Mouse (Mus musculus) heart, postnatal 0 days (tissue): ENCODE measurements around the gene Rgs7. TPM values are rescaled to one million over a fixed set of nuclear protein-coding genes. Genes with fewer than 3 reads are reported as not detected.

Experiments
- ATAC-seq: fragments of 200-750 bp; cut with Nextera tagmentation; 2 replicates; pipeline ENCODE4 v1.8.0; 2017; ENCODE audit warnings: low read depth, moderate number of reproducible peaks, moderate library complexity; ENCODE audit not compliant: insufficient read depth
- DNase-seq: peaks from one replicate; pipeline ENCODE4 v3.0.0-alpha.2; 2016; ENCODE audit warnings: low spot score
- H3K27ac ChIP-seq: fragments of 300-500 bp; sonication (generic); 2 replicates; pipeline ENCODE4 v1.5.1; 2014; ENCODE audit warnings: low read depth, mild to moderate bottlenecking
- H3K27me3 ChIP-seq: fragments of 300-500 bp; sonication (generic); 2 replicates; pipeline ENCODE4 v1.6.1; 2014; ENCODE audit warnings: low read length, mixed read lengths; ENCODE audit not compliant: control insufficient read depth, insufficient read depth
- H3K36me3 ChIP-seq: fragments of 300-500 bp; sonication (generic); replicated peaks from 2 replicates; pipeline ENCODE4 v1.6.1; 2014; ENCODE audit warnings: low read length, mixed read lengths; ENCODE audit not compliant: control insufficient read depth, insufficient read depth
- H3K4me1 ChIP-seq: fragments of 300-500 bp; sonication (generic); 2 replicates; pipeline ENCODE4 v1.6.1; 2014; ENCODE audit warnings: antibody characterized with exemption; ENCODE audit not compliant: control insufficient read depth, insufficient read depth
- H3K4me2 ChIP-seq: fragments of 300-500 bp; sonication (generic); 2 replicates; pipeline ENCODE4 v1.6.1; 2014; ENCODE audit warnings: low read depth, mild to moderate bottlenecking, low read length, moderate library complexity
- H3K4me3 ChIP-seq: fragments of 300-500 bp; sonication (generic); 2 replicates; pipeline ENCODE4 v1.5.1; 2014; ENCODE audit warnings: low read depth, low read length
- H3K9ac ChIP-seq: fragments of 300-500 bp; sonication (generic); replicated peaks from 2 replicates; pipeline ENCODE4 v1.6.1; 2014; ENCODE audit warnings: low read depth, low read length, mixed read lengths
- H3K9me3 ChIP-seq: fragments of 300-500 bp; sonication (generic); replicated peaks from 2 replicates; pipeline ENCODE4 v1.6.1; 2016; ENCODE audit warnings: low read length; ENCODE audit not compliant: control insufficient read depth
- CTCF ChIP-seq: IDR thresholded peaks from 2 replicates; pipeline ENCODE4 v1.5.1; 2016; ENCODE audit warnings: antibody characterized with exemption, control low read depth, low read depth
- EP300 ChIP-seq: IDR thresholded peaks from 2 replicates; pipeline ENCODE4 v1.6.1; 2016; ENCODE audit warnings: antibody characterized with exemption, low read depth
- WGBS: fragments of 180-500 bp; shearing (Covaris S2); extraction: QIAGEN DNeasy Blood & Tissue Kit; methylation state at CpG from one replicate; pipeline ENCODE4 v1.1.7; 2014; 5-methylcytosine and 5-hydroxymethylcytosine counted together
- polyA plus RNA-seq: library from polyadenylated mRNA; unstranded; fragments of >200 nt; fragmentation: Nextera tagmentation; extraction: Ambion mirVana; gene quantifications from 2 replicates; pipeline ENCODE4 v1.2.1, GENCODE M21; 2015
- total RNA-seq: library from RNA; depleted of rRNA; stranded (reverse); fragments of >200 nt; gene quantifications from 2 replicates; pipeline ENCODE4 v1.2.3, GENCODE M21; 2014; ENCODE audit warnings: low replicate concordance

The Rgs7 gene
- total and polyA plus RNA-seq, 2 experiments from 2014 or later, result 0.34 to 0.55 TPM

DNA sequence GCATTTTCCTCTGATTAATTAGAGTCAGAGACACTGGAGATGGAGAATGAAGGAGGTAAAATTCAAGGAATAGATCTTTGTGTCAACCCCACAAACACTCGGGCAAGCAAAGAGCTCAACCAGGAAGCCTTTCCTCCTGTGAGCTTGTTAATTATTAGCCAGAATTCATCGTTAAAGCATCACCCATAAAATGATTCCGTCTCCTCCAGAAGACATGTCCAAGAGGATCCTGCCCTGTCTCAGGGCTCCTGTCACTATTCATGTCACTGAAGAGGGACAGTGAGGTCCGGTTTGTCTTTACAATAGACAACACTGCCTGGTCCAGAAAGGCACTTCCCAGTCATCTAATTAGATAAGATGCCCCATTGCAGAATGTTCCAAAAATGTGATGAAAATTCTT is 7.2 kb downstream of the Rgs7 start:
- Histone ChIP-seq H3K4me1 (no peaks in the 10 kb centered on the region), H3K27me3 (peaks cover 2% of the 10 kb centered on the region; the same call in 1 of the 2 replicates), H3K4me3 (no peak overlapping the region), H3K36me3 (no peaks in the 10 kb centered on the region), H3K27ac (no peak overlapping the region), H3K4me2 (no peak overlapping the region), H3K9ac (no peak overlapping the region), H3K9me3 (no peaks in the 10 kb centered on the region)
- TF ChIP-seq EP300 (no peak), CTCF (no peak)
- no peak for DNase-seq
- 68% methylated on average over 4 of the region's 4 CpGs for WGBS
- no peak for ATAC-seq

GRCm38 (mm10) chr1:175473060-175473459 is 19.2 kb downstream of the Rgs7 start:
- Histone ChIP-seq H3K27ac (no peak overlapping the region), H3K36me3 (no peaks in the 10 kb centered on the region), H3K4me2 (no peak overlapping the region), H3K4me3 (no peak overlapping the region), H3K27me3 (no peaks in the 10 kb centered on the region), H3K4me1 (no peaks in the 10 kb centered on the region), H3K9ac (no peak overlapping the region), H3K9me3 (no peaks in the 10 kb centered on the region)
- ATAC-seq, result no peak
- WGBS, result 74% methylated on average over 5 of the region's 5 CpGs
- TF ChIP-seq CTCF (no peak), EP300 (no peak)
- no peak for DNase-seq

DNA sequence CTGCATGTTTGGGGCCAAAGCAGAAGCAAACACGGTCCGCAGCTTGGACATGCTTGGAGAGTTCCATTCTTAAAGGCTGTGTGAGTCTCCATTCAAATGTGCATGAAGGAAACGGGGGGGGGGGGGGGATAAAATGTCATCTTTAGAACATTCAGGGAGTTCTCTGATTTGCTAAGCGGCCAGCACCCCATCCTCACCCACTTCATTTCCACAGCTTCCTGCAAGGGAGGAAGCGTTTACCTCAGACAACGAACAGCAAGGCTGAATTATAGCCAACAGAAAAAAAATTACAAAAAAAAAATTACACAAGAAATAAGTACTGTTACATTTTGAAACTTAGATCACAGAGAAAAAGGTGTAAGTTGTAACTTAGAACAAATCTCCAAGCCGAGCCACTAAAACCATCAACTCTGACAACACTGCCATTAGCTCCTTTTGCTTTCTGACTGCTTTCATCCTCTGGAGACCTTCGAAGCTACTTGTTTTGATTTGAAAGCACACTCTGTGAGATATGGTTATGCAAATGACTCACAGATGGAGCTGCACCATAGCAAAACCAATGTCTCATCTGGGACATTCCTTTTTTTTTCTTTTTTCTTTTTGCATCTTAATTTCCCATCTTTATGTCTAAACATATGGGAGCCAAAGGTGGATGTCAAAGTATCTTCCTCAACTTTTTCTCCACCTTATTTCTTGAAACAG is 23.1 kb downstream of the Rgs7 start:
- Histone ChIP-seq H3K4me3 (no peak overlapping the region), H3K36me3 (no peaks in the 10 kb centered on the region), H3K4me2 (no peak overlapping the region), H3K9me3 (no peaks in the 10 kb centered on the region), H3K27ac (no peak overlapping the region), H3K9ac (no peak overlapping the region), H3K27me3 (no peaks in the 10 kb centered on the region), H3K4me1 (no peaks in the 10 kb centered on the region)
- 59% methylated on average over 8 of the region's 8 CpGs for WGBS
- no peak for DNase-seq
- TF ChIP-seq CTCF (no peak), EP300 (no peak)
- ATAC-seq, result no peak

GRCm38 (mm10) chr1:175464566-175464965 is 27.7 kb downstream of the Rgs7 start:
- ATAC-seq (no peak), DNase-seq (no peak)
- no peaks in the 10 kb centered on the region for H3K4me1 ChIP-seq
- no peaks in the 10 kb centered on the region for H3K27me3 ChIP-seq
- no peak for TF ChIP-seq CTCF
- no peak for TF ChIP-seq EP300
- 65% methylated on average over 2 of the region's 2 CpGs for WGBS
- H3K27ac ChIP-seq, result no peak overlapping the region
- H3K9me3 ChIP-seq, result no peaks in the 10 kb centered on the region
- H3K36me3 ChIP-seq, result no peaks in the 10 kb centered on the region
- H3K4me2 ChIP-seq, result no peak overlapping the region
- no peak overlapping the region for H3K4me3 ChIP-seq
- H3K9ac ChIP-seq, result no peak overlapping the region

GRCm38 (mm10) chr1:175462351-175462750 is 29.9 kb downstream of the Rgs7 start:
- ATAC-seq (no peak), DNase-seq (no peak)
- H3K36me3 ChIP-seq, result no peaks in the 10 kb centered on the region
- no peak overlapping the region for H3K4me3 ChIP-seq
- H3K27ac ChIP-seq, result no peak overlapping the region
- H3K9ac ChIP-seq, result no peak overlapping the region
- H3K27me3 ChIP-seq, result no peaks in the 10 kb centered on the region
- H3K4me1 ChIP-seq, result no peaks in the 10 kb centered on the region
- no peak overlapping the region for H3K4me2 ChIP-seq
- TF ChIP-seq EP300 (no peak), CTCF (no peak)
- H3K9me3 ChIP-seq, result no peaks in the 10 kb centered on the region
- WGBS, result 79% methylated on average over 2 of the region's 2 CpGs

DNA sequence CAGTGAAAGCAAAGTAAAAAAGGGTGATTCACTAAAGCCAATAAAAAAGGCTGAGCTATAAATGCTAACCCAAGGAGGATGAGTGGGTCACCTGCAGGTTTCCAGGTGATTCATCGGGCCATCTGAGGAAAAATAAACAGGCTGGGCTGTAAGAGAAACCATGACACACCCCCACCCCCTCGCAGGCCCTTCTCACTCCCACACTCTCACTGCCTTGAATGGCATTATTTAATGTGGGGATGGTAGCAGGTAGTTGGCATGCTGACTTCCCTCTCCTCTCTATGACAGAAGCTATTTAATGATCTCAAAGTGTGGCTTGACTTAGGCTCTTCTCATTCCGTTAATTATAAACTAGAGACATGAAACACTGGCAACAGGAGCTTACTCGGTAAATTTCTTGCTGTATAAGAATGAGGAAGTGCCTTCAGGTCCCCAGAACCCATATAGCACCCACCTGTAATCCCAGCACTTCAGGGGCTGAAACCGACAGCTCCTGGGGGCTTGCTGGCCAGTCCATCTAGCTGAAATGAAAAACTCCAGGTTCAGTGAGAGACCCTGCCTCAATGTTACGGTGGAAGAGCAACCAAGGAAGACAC is 38.2 kb downstream of the Rgs7 start:
- Histone ChIP-seq H3K36me3 (no peaks in the 10 kb centered on the region), H3K4me3 (no peak overlapping the region), H3K27ac (no peak overlapping the region), H3K4me1 (no peaks in the 10 kb centered on the region), H3K4me2 (no peak overlapping the region), H3K27me3 (no peaks in the 10 kb centered on the region), H3K9ac (no peak overlapping the region), H3K9me3 (no peaks in the 10 kb centered on the region)
- WGBS, result 77% methylated on average over 6 of the region's 6 CpGs
- TF ChIP-seq CTCF (no peak), EP300 (no peak)
- DNase-seq (no peak), ATAC-seq (no peak)
